Mouse (Mus musculus): ENCODE measurements around the gene Eif4g3.
A peak's percentile ranks its signal among the peaks of the same experiment; 100 is the strongest.

Gene Eif4g3

GRCm38 (mm10) chr4:138039275-138039651 is 46.4 kb downstream of the Eif4g3 start:
- Histone ChIP-seq H3K9me3 (ENCODE audit: low read length) (no peaks in the 10 kb centered on the region), H3K36me3 (ENCODE audit: insufficient read depth, low read length) (peaks cover 10% of the 10 kb centered on the region; the same call in 1 of the 2 replicates), H3K27me3 (ENCODE audit: insufficient read depth, low read length) (no peaks in the 10 kb centered on the region), H3K4me1 (replicated peaks; ENCODE audit: low read depth, low read length) (peaks cover 41% of the 10 kb centered on the region), H3K4me3 (replicated peaks; ENCODE audit: low read length) (no peak overlapping the region)
- no peak for TF ChIP-seq NANOG (IDR thresholded peaks at IDR 0.05; ENCODE audit: borderline replicate concordance, low read length)
- no peak for TF ChIP-seq CTCF (conservative IDR thresholded peaks at IDR 0.05; ENCODE audit: low read length)
- TF ChIP-seq POU5F1 (IDR thresholded peaks at IDR 0.05; ENCODE audit: borderline replicate concordance, low read length): no peak

GRCm38 (mm10) chr4:138040589-138040988 is 47.8 kb downstream of the Eif4g3 start:
- H3K4me3 ChIP-seq (replicated peaks; ENCODE audit: low read length): no peak overlapping the region
- no peaks in the 10 kb centered on the region for H3K9me3 ChIP-seq (ENCODE audit: low read length)
- peaks cover 10% of the 10 kb centered on the region; the same call in 1 of the 2 replicates for H3K36me3 ChIP-seq (ENCODE audit: insufficient read depth, low read length)
- no peaks in the 10 kb centered on the region for H3K27me3 ChIP-seq (ENCODE audit: insufficient read depth, low read length)
- TF ChIP-seq CTCF (conservative IDR thresholded peaks at IDR 0.05; ENCODE audit: low read length): 0 out of 2 replicates have a peak, but pooled peaks have one; percentile 10
- no peak for TF ChIP-seq POU5F1 (IDR thresholded peaks at IDR 0.05; ENCODE audit: borderline replicate concordance, low read length)
- peaks cover 41% of the 10 kb centered on the region for H3K4me1 ChIP-seq (replicated peaks; ENCODE audit: low read depth, low read length)

DNA sequence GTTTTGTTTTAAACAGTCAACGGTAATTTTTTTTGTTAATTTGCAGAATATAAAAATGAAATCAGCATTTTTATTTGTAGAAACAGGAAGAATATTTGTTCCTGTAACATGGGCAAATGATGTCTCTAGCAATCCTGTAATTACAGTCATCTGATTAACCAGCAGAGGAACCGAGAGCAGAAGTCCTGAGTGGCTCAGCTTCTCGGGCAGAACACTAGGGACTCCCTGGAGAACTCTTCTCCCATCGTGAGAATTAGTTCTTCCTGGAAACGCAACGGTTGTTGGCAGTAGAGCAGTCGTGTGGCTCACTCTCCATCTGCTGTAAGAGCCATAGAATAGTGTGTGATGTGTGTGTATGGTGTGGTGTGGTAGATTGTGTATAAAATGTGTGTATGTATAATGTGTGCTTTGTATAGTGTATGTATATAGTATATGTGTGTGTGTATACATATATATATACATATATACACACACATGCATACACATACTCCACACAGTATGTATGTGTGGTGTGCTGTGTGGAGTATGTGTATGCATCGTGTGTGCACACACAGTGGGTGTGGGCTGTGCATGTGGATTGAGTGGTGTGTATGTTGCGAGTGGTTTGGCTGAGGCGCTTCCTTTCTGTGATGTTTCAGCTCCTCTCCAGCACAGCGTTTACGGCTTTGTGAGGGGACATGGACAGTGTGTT is 48.9 kb downstream of the Eif4g3 start:
- Histone ChIP-seq H3K4me1 (replicated peaks; ENCODE audit: low read depth, low read length) (peaks cover 41% of the 10 kb centered on the region), H3K36me3 (ENCODE audit: insufficient read depth, low read length) (peaks cover 8% of the 10 kb centered on the region; the same call in 1 of the 2 replicates), H3K27me3 (ENCODE audit: insufficient read depth, low read length) (no peaks in the 10 kb centered on the region), H3K9me3 (ENCODE audit: low read length) (no peaks in the 10 kb centered on the region), H3K4me3 (replicated peaks; ENCODE audit: low read length) (no peak overlapping the region)
- TF ChIP-seq CTCF (conservative IDR thresholded peaks at IDR 0.05; ENCODE audit: low read length) (no peak), POU5F1 (IDR thresholded peaks at IDR 0.05; ENCODE audit: borderline replicate concordance, low read length) (no peak), NANOG (IDR thresholded peaks at IDR 0.05; ENCODE audit: borderline replicate concordance, low read length) (no peak)

GRCm38 (mm10) chr4:138042257-138042589 is 49.4 kb downstream of the Eif4g3 start:
- TF ChIP-seq NANOG (IDR thresholded peaks at IDR 0.05; ENCODE audit: borderline replicate concordance, low read length) (no peak), CTCF (conservative IDR thresholded peaks at IDR 0.05; ENCODE audit: low read length) (no peak), POU5F1 (IDR thresholded peaks at IDR 0.05; ENCODE audit: borderline replicate concordance, low read length) (no peak)
- Histone ChIP-seq H3K27me3 (ENCODE audit: insufficient read depth, low read length) (no peaks in the 10 kb centered on the region), H3K4me1 (replicated peaks; ENCODE audit: low read depth, low read length) (peaks cover 36% of the 10 kb centered on the region)

GRCm38 (mm10) chr4:138042625-138043024 is 49.8 kb downstream of the Eif4g3 start:
- no peak for TF ChIP-seq POU5F1 (IDR thresholded peaks at IDR 0.05; ENCODE audit: borderline replicate concordance, low read length)
- no peak for TF ChIP-seq NANOG (IDR thresholded peaks at IDR 0.05; ENCODE audit: borderline replicate concordance, low read length)
- no peak for TF ChIP-seq CTCF (conservative IDR thresholded peaks at IDR 0.05; ENCODE audit: low read length)
- Histone ChIP-seq H3K4me1 (replicated peaks; ENCODE audit: low read depth, low read length) (peaks cover 32% of the 10 kb centered on the region), H3K36me3 (ENCODE audit: insufficient read depth, low read length) (peaks cover 13% of the 10 kb centered on the region; the same call in 1 of the 2 replicates), H3K9me3 (ENCODE audit: low read length) (no peaks in the 10 kb centered on the region), H3K27me3 (ENCODE audit: insufficient read depth, low read length) (no peaks in the 10 kb centered on the region), H3K4me3 (replicated peaks; ENCODE audit: low read length) (no peak overlapping the region)

More at GRCm38 (mm10) chr4:138042257-138042589, 49.4 kb downstream of the Eif4g3 start:
- H3K36me3 ChIP-seq (ENCODE audit: insufficient read depth, low read length): peaks cover 9% of the 10 kb centered on the region; the same call in 1 of the 2 replicates
- no peaks in the 10 kb centered on the region for H3K9me3 ChIP-seq (ENCODE audit: low read length)
- H3K4me3 ChIP-seq (replicated peaks; ENCODE audit: low read length): no peak overlapping the region

- no peak for TF ChIP-seq CTCF (conservative IDR thresholded peaks at IDR 0.05; ENCODE audit: low read length)
- TF ChIP-seq NANOG (IDR thresholded peaks at IDR 0.05; ENCODE audit: borderline replicate concordance, low read length): no peak
- no peak for TF ChIP-seq POU5F1 (IDR thresholded peaks at IDR 0.05; ENCODE audit: borderline replicate concordance, low read length)
- Histone ChIP-seq H3K9me3 (ENCODE audit: low read length) (no peaks in the 10 kb centered on the region), H3K4me3 (replicated peaks; ENCODE audit: low read length) (no peak overlapping the region), H3K27me3 (ENCODE audit: insufficient read depth, low read length) (no peaks in the 10 kb centered on the region), H3K4me1 (replicated peaks; ENCODE audit: low read depth, low read length) (peaks cover 11% of the 10 kb centered on the region; the same call in 1 of the 2 replicates), H3K36me3 (ENCODE audit: insufficient read depth, low read length) (peaks cover 16% of the 10 kb centered on the region; the same call in 1 of the 2 replicates)
Measured at GRCm38 (mm10) chr4:138044841-138045500, 52.1 kb downstream of the Eif4g3 start.

GRCm38 (mm10) chr4:138045809-138046208 is 53.0 kb downstream of the Eif4g3 start:
- no peaks in the 10 kb centered on the region for H3K27me3 ChIP-seq (ENCODE audit: insufficient read depth, low read length)
- TF ChIP-seq CTCF (conservative IDR thresholded peaks at IDR 0.05; ENCODE audit: low read length) (peak; percentile 88), NANOG (IDR thresholded peaks at IDR 0.05; ENCODE audit: borderline replicate concordance, low read length) (no peak), POU5F1 (IDR thresholded peaks at IDR 0.05; ENCODE audit: borderline replicate concordance, low read length) (no peak)
- H3K4me1 ChIP-seq (replicated peaks; ENCODE audit: low read depth, low read length): peaks cover 4% of the 10 kb centered on the region; the same call in 1 of the 2 replicates
- peaks cover 21% of the 10 kb centered on the region; the same call in 1 of the 2 replicates for H3K36me3 ChIP-seq (ENCODE audit: insufficient read depth, low read length)
- no peak overlapping the region for H3K4me3 ChIP-seq (replicated peaks; ENCODE audit: low read length)
- H3K9me3 ChIP-seq (ENCODE audit: low read length): no peaks in the 10 kb centered on the region

DNA sequence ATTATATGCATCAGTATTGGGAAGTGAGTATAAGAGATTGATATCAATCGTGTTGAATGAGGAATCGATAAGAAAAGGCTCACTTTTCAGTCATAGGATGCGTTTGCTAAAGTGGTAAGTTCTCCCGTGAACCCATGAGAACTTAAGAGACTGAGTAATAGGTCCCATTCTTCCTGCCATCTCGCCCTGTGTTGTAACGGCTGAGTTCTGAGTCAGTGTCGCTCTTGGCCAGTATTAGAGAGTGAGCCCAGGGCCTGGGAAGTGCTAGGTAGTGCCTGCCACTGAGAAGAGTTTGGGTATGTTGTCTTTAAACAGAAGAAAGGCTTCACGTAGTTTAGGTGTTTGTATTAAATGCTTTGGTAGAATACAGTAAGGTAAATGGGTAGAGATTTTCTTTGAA is 53.5 kb downstream of the Eif4g3 start:
- Histone ChIP-seq H3K4me1 (replicated peaks; ENCODE audit: low read depth, low read length) (no peaks in the 10 kb centered on the region), H3K9me3 (ENCODE audit: low read length) (no peaks in the 10 kb centered on the region), H3K4me3 (replicated peaks; ENCODE audit: low read length) (no peak overlapping the region), H3K27me3 (ENCODE audit: insufficient read depth, low read length) (no peaks in the 10 kb centered on the region), H3K36me3 (ENCODE audit: insufficient read depth, low read length) (peaks cover 21% of the 10 kb centered on the region; the same call in 1 of the 2 replicates)
- TF ChIP-seq POU5F1 (IDR thresholded peaks at IDR 0.05; ENCODE audit: borderline replicate concordance, low read length): no peak
- TF ChIP-seq CTCF (conservative IDR thresholded peaks at IDR 0.05; ENCODE audit: low read length): no peak
- TF ChIP-seq NANOG (IDR thresholded peaks at IDR 0.05; ENCODE audit: borderline replicate concordance, low read length): no peak
